Mouse (Mus musculus) mouse embryonic stem cell (cell line): ENCODE measurements around the gene C1ql1.

Experiments
- in situ Hi-C, 2 experiments: fragments of 300-500 bp; cut with MboI; formaldehyde crosslinking; loops; 1 replicate in 1 of 2; 3 replicates in 1 of 2; pipeline ENCODE4 v1.14.3; 2019 to 2020; ENCODE audit warnings: low sequenced_read_pairs in 2 of 2, low pct_unique_long_range_greater_than_20kb in 1 of 2, mixed read lengths in 1 of 2; ENCODE audit not compliant: unreplicated experiment in 1 of 2

C1ql1 gene

DNA sequence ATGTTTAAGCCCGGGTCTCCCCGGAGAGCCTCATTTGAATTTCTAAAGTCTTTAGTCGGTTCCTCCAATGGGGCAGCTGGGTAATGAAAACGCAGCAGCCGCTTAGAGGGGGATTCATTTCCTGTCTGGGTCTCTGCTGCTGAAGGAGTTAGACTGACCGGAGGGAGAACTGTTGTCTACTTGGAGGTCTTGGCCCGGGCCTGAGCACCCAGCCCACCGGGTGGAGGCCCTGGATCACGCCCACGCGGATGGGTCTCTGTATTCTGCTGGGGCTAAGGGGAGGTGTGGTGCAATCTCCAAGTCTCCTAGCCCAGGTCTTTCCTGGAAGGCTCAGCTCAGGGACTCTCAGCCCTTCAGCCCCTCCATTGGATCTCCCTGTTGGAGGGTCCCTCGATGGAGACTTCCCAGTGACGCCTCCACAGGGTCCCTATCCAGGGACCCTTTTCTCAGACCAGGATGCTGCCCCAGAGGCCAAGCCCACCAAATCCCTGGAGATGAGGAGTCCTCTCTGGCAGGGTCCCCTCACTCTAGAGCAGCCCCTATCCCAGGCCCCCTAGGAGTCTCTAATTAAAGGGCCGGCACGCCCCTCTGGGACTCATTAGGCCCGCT, 16.9 kb upstream of the C1ql1 start:
- in situ Hi-C loops: no loop called here

GRCm38 (mm10) chr11:102962861-102963245, 16.4 kb upstream of the C1ql1 start:
- in situ Hi-C loops: no loop called here

- in situ Hi-C loops: no loop called here
These were observed 14.6 kb upstream of the C1ql1 start for GRCm38 (mm10) chr11:102961082-102961481.

GRCm38 (mm10) chr11:102958870-102959269, 12.4 kb upstream of the C1ql1 start:
- in situ Hi-C loops: no loop called here

DNA sequence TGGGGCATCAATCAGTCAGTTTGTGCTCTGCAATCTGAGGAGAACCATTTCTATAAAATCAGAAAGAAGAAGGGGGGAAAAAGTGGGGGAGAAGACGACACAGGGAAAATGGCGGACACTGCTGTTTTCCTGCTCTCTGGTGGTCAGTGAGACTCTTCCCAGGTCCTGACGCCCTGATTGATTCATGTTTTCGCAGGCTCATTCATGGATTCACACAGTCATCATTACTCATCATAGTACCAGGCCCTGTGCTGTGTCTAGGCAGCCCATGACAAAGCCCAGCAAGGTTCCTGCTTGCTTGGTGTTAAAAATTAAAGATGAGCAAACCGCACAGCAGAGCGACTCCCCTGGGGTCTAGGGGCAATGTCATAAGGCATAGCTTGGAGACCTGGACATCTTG, 11.9 kb upstream of the C1ql1 start:
- in situ Hi-C loops: no loop called here

DNA sequence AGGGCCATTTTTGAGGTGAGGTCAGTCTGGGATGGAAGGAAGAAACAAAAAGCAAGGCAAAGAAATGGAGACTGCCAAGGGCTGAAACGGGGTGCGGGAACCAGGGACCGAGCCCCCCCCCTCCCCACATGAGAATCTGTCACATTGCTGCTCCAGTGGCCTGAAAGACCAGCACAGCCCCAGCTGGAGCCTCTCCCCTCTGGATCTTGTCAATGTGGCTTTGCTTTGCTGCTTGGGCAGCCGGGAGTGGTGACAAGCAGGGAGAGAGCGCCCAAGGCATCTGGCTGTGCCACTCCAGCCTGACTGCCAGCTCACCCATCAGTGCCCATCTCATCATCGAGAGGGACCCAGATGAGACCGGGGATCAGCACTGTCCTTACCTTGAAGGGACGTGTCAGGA, 11.2 kb upstream of the C1ql1 start:
- in situ Hi-C loops: no loop called here

GRCm38 (mm10) chr11:102956962-102957614, 10.6 kb upstream of the C1ql1 start:
- in situ Hi-C loops: no loop called here

DNA sequence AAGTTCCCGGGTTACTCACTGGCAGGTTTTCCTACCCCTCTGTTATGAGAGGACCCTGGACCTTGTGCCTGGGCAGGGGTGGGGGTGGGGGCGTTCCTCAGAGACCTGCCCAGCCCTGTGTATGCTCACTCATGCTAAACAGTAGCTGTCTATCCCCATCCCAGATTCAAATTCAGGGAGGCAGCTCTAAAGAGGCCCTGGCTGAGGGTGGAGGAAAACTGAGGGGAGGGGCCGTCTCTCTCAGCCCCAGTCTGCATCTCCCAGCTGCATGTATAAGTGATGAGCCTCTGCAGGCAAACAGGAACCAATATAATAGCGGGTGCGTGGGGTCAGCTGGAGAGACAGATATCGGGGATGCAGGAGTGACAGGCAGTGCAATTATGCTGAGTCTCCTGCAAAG, 6.4 kb upstream of the C1ql1 start:
- in situ Hi-C loops: no loop called here

- in situ Hi-C loops: no loop called here
These were observed 1.8 kb upstream of the C1ql1 start for GRCm38 (mm10) chr11:102948043-102948961.

- in situ Hi-C loops: no loop called here
These were observed 480 bp upstream of the C1ql1 start for GRCm38 (mm10) chr11:102946992-102947343.

- in situ Hi-C loops: no loop called here
These were observed 903 bp downstream of the C1ql1 start for GRCm38 (mm10) chr11:102945306-102946264.

DNA sequence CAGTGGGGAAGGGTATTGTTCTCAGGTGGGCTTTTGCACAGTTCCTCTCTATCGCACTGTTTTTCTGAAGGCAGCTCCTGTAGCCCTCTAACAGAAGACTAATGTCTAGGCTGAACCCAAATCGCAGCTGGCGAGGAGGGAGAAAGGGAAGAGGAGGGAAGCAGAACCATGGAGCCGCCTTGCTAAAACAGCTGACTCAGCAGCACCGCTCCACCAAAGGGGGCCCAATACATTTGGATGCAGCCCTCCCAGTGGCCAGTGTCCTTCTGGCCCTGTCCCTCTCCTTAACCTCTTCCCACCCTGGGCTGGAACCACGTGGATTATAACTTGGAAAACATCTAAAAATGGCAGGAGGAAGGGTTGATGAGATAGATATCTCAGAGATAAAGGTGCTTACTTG, 5.3 kb downstream of the C1ql1 start:
- in situ Hi-C loops: no loop called here

- in situ Hi-C loops: no loop called here
These were observed 7.3 kb downstream of the C1ql1 start for GRCm38 (mm10) chr11:102939024-102939675.

DNA sequence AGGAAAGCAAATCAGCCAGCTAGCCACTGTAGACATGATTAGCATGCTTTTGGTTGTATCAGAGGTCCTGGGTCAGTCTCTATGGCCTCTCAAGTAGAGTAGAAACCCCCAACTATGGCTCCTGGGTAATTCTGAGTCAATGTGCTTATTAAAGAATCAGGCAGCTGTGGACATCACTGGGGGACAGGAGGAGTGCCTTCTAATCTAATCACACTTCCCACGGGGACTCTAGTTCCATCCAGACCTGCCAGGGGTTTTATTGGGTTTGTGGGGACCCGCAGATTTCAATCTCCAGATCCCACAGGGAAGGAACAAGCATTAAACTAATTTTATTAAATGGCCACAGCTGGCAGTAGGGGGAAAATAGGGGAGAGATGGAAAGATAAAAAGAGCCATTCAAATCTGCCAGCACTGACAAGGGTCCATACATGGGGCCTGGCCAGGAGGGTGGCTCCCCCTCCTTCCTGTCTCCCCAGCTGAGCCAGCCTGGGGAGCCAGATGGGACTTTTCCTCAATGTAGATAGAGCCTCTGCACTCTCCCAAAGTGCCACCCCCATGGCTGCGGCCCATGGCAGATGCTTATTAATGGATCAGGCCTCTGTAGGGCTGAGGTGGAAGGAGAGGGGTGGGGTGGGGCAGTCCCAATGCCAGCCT, 8.8 kb downstream of the C1ql1 start:
- in situ Hi-C loops: no loop called here

DNA sequence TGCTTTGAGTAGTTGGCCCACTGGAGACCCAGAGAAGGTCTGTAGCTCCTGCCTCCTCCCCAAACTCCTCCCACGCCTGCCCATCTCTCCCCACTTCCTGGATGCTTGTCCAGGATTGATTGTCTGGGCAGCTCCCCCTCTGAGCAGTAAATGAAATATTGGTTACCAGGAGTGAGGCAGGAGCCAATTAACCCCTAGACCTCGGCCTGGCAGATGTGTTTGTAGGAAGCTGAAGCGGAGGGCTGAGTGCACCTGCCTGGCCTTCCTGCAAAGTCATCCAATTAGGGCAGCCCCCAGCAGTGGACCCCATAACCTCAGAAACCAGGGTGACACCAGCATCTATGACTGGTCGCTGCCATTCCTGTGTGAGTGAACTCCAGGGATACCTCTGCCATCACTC, 10.2 kb downstream of the C1ql1 start:
- in situ Hi-C loops: no loop called here

- in situ Hi-C loops: no loop called here
These were observed 15.8 kb downstream of the C1ql1 start for GRCm38 (mm10) chr11:102930672-102931071.

- in situ Hi-C loops: no loop called here
These were observed 21.2 kb downstream of the C1ql1 start for GRCm38 (mm10) chr11:102925351-102925717.
